8 mouse cellular contexts compared by ENCODE assay signal in genomic region chr17:87044364-87044763, GRCm38 (mm10). TPM values are rescaled to one million over a fixed set of nuclear protein-coding genes. Genes with fewer than 3 reads are reported as not detected.
A peak's percentile ranks its signal among the peaks of the same experiment; 100 is the strongest.
DNase-seq lines count a peak whose midpoint lies in the region; ATAC-seq lines count a peak whose summit lies in the region.

No protein-coding gene starts in this region.

- no peaks in the 10 kb centered on the region for H3K4me1 ChIP-seq in hindbrain, embryonic 13.5 days (replicated peaks)

- H3K27me3 ChIP-seq in hindbrain, embryonic 13.5 days = no peaks in the 10 kb centered on the region

- no peak overlapping the region for H3K4me2 ChIP-seq in hindbrain, embryonic 13.5 days

- no peaks in the 10 kb centered on the region for H3K36me3 ChIP-seq in hindbrain, embryonic 13.5 days

- no peaks in the 10 kb centered on the region for H3K9me3 ChIP-seq in hindbrain, embryonic 13.5 days

- H3K27ac ChIP-seq in hindbrain, embryonic 13.5 days = no peak overlapping the region

- 2% methylated on average over 15 of the region's 15 CpGs for WGBS in hindbrain, embryonic 13.5 days

- DNase-seq in MN1 (ENCODE audit: low spot score) = peak; percentile 86
- peak; percentile 87 for DNase-seq in cerebellum, adult 8-10 months
- peak; percentile 84 to 93 for DNase-seq in layer of hippocampus, postnatal 14 days (ENCODE audit: low spot score in 2 of 2)
- peak; percentile 94 for DNase-seq in lung, postnatal 10 days
- DNase-seq in ovary, postnatal 36 days (ENCODE audit: low spot score) = peak; percentile 83
- DNase-seq in thymus, postnatal 14 days = peak; percentile 89

- peak; percentile 75 for ATAC-seq in frontal cortex, adult (ENCODE audit: low TSS enrichment)
- peak; percentile 74 for ATAC-seq in hindbrain, embryonic 13.5 days (ENCODE audit: low FRiP score)

- no peak overlapping the region for H3K9ac ChIP-seq in hindbrain, embryonic 13.5 days

- H3K4me3 ChIP-seq in hindbrain, embryonic 13.5 days = no peak overlapping the region

RNA-seq across cellular contexts. Expression of gene Cript, which starts 19.0 kb away (rescaled TPM):
- polyA plus RNA-seq in hindbrain, embryonic 13.5 days (2015; fragmentation: Nextera tagmentation; extraction: Ambion mirVana) = 224 and 236 TPM in 2 replicates
- total RNA-seq in layer of hippocampus, postnatal 14 days (2021) = 10 to 100 TPM; 52.7 to 53.0 TPM

RNA-seq across cellular contexts. Expression of gene Pigf, which starts 19.2 kb away (rescaled TPM):
- 36.8 and 37.0 TPM in 2 replicates for polyA plus RNA-seq in hindbrain, embryonic 13.5 days (2015; fragmentation: Nextera tagmentation; extraction: Ambion mirVana)
- 10 to 100 TPM; 18.2 TPM for total RNA-seq in layer of hippocampus, postnatal 14 days (2021)
